Mouse (Mus musculus) cerebellum, adult 8-10 months (tissue): Measurements from ENCODE around the gene Cldn34b1.
"Not testable (repeated sequence)": the region's sequence is repeated elsewhere in the genome, so short reads cannot be mapped to it uniquely, and the experiment has no call there.

Experiments
- DNase-seq: peaks from one replicate; pipeline ENCODE4 v3.0.0; 2022

Cldn34b1 gene

GRCm38 (mm10) chrX:154890167-154890566 is at the start of gene Cldn34b1:
Gene Cldn34b1, minus strand, starts transcription at chrX:154890267.
- DNase-seq, result not testable (repeated sequence)

- DNase-seq, result not testable (repeated sequence)
Measured at GRCm38 (mm10) chrX:154935887-154936286, 45.8 kb upstream of the Cldn34b1 start, which contains the start of gene Magea6. Gene Magea6, minus strand, starts transcription at chrX:154935987.
